Mouse (Mus musculus): Measurements from ENCODE around the gene Btnl6. TPM values are rescaled to one million over a fixed set of nuclear protein-coding genes. Genes with fewer than 3 reads are reported as not detected.
"Not testable (repeated sequence)": the region's sequence is repeated elsewhere in the genome, so short reads cannot be mapped to it uniquely, and the experiment has no call there.

Btnl6 gene
- total RNA-seq, 1 experiment from 2014 or later, result not detected

DNA sequence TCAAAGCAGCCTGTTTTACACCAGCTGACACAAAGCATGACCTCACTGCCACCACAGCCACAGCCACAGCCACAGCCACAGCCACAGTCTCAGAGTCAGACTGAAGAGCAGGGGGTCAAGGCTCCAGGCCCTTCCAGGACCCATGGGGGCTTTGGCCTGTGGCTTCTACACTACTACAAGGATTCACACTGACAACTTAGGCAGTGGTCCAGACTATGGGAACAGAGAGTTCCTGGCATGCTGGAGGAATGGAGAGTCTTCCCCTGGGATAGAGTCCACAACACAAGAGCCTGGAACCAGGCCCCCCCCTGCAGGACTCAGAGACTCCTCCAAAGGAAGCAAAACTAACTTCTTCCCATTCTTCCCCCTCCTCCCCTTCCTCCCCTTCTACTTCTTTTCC is 9.6 kb downstream of the Btnl6 start:
- ATAC-seq (replicated peaks; ENCODE audit: low read depth, poor library complexity, severe bottlenecking), result no peak

- not testable (repeated sequence) for ATAC-seq (replicated peaks; ENCODE audit: low read depth, poor library complexity, severe bottlenecking)
Observed at GRCm38 (mm10) chr17:34497726-34498125, 19.4 kb downstream of the Btnl6 start.

- not testable (repeated sequence) for ATAC-seq (replicated peaks; ENCODE audit: low read depth, poor library complexity, severe bottlenecking)
Observed at GRCm38 (mm10) chr17:34497319-34497718, 19.8 kb downstream of the Btnl6 start.

DNA sequence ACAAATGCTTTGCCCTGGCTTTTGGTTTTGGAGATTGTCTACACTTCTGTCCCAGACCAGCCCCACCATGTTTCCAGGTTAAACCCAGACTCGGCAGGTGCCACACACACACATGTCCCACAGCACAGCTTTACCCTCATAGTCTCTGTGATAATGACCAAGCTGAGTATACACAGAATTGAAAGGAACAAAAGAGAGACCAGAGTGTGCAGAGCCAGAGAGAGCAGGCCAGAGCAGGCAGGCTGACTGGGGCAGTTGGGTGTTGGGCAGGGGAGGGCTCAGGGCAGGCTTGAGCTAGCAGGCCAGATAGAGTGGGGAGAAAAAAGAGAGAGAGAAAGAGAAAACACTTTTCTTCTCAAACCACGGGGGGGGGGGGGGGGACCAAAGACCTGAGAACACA is 20.6 kb downstream of the Btnl6 start:
- no peak for ATAC-seq (replicated peaks; ENCODE audit: low read depth, poor library complexity, severe bottlenecking)

DNA sequence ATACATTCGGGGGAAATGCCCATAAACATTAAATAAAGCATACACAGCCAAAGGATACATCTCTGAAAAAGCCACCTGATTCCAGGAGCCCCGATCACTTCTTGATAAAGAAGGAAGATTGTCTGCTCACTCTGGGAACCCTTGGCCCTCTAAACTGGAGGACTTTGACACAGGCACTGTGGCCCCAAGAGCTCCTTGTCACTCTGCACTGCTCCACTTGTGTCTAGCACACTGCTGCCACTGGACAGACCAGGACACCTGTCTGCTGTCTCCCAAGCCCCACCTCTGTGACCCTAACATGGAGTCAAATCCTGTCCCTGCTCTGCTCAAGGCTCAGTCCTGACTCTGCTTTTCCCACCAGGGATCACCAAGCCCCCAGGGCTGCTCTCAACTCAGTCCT is 22.0 kb downstream of the Btnl6 start:
- not testable (repeated sequence) for ATAC-seq (replicated peaks; ENCODE audit: low read depth, poor library complexity, severe bottlenecking)

- ATAC-seq (replicated peaks; ENCODE audit: low read depth, poor library complexity, severe bottlenecking), result no peak
Observed at GRCm38 (mm10) chr17:34492796-34493195, 24.4 kb downstream of the Btnl6 start.

DNA sequence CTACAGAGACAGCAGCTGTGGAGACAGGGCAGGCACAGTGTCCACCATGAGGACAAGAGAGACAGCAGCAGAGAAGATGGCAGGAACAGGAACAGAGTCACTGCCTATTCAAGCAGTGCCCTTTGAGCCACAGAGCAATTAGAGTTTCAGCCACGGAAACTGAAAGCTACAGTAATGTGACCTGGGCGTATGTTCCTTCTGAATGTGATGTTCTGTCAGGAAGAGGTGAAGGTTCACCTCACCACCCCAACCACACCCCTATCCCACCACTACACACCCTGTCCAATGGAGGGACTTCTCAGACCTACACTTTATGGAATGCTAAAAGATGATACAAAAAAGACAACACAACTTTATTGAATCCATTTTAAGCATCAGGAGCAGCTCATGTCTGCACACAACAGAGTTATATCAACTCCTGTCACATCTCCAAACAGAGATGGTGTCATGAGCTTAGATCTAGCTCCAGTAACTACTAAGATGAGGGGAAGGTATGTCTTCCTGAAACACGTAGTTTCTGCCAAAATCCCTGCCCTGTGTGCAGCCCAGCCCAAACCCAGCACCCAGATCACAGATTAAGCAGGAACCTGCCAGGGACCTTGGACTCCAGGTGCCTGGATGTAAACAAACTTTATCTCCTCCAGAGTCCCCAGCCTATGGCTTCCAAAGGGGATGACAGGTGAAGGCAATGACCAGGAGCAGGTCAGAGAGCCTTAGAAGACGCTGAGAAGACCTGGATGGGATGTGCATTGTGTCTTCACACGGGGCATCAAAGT is 39.7 kb downstream of the Btnl6 start, which contains the start of gene Btnl4:
Gene Btnl4 (minus strand): TSS at position 81 of the 776 bp plus-strand sequence.
- peak; percentile 42; the same call in 1 of the 2 replicates for ATAC-seq (replicated peaks; ENCODE audit: low read depth, poor library complexity, severe bottlenecking)

DNA sequence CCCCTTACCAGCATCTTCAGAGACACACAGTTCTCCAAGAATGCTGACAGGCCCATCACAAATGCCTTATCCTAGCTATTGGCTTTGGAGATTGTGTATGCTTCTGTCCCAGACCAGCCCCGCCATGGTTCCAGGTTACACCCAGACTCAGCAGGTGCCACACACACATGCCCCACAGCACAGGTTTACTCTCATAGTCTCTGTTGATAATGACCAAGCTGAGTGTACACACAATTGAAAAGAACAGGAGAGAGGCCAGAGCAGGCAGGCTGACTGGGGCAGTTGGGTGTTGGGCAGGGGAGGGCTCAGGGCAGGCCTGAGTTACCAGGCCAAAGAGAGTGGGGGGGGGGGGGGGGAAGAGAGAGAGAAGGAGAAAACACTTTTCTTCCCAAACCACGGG is 40.7 kb downstream of the Btnl6 start:
- ATAC-seq (replicated peaks; ENCODE audit: low read depth, poor library complexity, severe bottlenecking), result no peak

GRCm38 (mm10) chr17:34475060-34475459 is 42.1 kb downstream of the Btnl6 start:
- ATAC-seq (replicated peaks; ENCODE audit: low read depth, poor library complexity, severe bottlenecking), result no peak

DNA sequence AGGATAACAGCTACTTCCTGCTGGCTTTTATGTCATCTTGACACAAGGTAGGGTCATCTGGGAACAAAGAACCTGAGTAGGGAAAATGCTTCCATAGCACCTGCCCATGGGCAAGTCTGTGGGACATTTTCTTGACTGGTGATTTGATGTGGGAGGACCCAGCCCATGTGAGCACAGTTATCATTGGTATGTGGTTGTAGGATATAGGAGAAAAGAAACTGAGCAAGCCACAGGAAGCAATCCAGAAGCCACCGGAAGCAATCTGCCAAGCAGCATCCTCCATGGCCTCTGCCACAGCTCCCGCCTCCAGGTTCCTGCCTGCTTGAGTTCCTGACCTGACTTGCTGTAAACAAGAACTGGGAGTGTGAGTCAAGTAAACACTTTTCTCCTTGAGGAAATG is 46.7 kb downstream of the Btnl6 start:
- ATAC-seq (replicated peaks; ENCODE audit: low read depth, poor library complexity, severe bottlenecking), result peak; percentile 78

DNA sequence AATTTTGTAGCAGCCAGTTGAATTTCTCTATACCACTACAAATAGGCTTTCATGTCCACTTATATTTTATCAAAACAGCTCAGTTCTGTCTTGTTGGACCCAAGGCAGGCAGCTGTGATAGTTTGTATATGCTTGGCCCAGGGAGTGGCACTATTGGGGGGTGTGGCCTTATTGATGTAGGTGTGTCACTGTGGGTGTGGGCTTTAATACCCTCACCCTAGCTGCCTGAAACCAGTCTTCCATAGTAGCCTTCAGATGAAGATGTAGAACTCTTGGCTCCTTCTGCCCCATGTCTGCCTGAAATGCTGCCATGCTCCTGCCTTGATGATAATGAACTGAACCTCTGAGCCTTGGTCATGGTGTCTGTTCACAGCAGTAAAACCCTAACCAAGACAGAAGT is 51.2 kb downstream of the Btnl6 start:
- ATAC-seq (replicated peaks; ENCODE audit: low read depth, poor library complexity, severe bottlenecking), result not testable (repeated sequence)

- ATAC-seq (replicated peaks; ENCODE audit: low read depth, poor library complexity, severe bottlenecking), result peak; percentile 19; the same call in 1 of the 2 replicates
Observed at GRCm38 (mm10) chr17:34459255-34459654, 57.9 kb downstream of the Btnl6 start.

Other genes starting within 250 kb of the Btnl6 start
- 17.1 and 26.2 TPM in 2 replicates for gene H2-Aa, start 229.5 kb downstream of the Btnl6 start, total RNA-seq (2017)
- 17.3 and 17.9 TPM in 2 replicates for gene H2-Eb1, start 211.5 kb downstream of the Btnl6 start, total RNA-seq (2017)
- gene H2-Eb2, start 191.7 kb downstream of the Btnl6 start, total RNA-seq (2017), result not detected in 2 replicates
- not detected in 2 replicates for gene Btnl2, start 162.5 kb downstream of the Btnl6 start, total RNA-seq (2017)
- gene Btnl1, start 140.2 kb downstream of the Btnl6 start, total RNA-seq (2017), result not detected in 2 replicates
- gene BC051142, start 118.5 kb downstream of the Btnl6 start, total RNA-seq (2017), result 4.2 and 6.4 TPM in 2 replicates
- gene Btnl4, start 40.0 kb downstream of the Btnl6 start, total RNA-seq (2017), result not detected in 2 replicates
- gene Notch4, start 46.9 kb upstream of the Btnl6 start, total RNA-seq (2017), result 1.5 TPM in 1 of 2 replicates, not detected in the other
- gene Gpsm3, start 72.5 kb upstream of the Btnl6 start, total RNA-seq (2017), result 11.3 and 22.4 TPM in 2 replicates
- gene Pbx2, start 73.9 kb upstream of the Btnl6 start, total RNA-seq (2017), result 22.5 and 29.4 TPM in 2 replicates
- 0.73 and 1.4 TPM in 2 replicates for gene Ager, start 80.5 kb upstream of the Btnl6 start, total RNA-seq (2017)
- gene Rnf5, start 86.3 kb upstream of the Btnl6 start, total RNA-seq (2017), result 13.2 and 14.4 TPM in 2 replicates
- gene Agpat1, start 86.9 kb upstream of the Btnl6 start, total RNA-seq (2017), result 17.8 and 39.7 TPM in 2 replicates
- gene Egfl8, start 98.6 kb upstream of the Btnl6 start, total RNA-seq (2017), result 1.6 and 2.4 TPM in 2 replicates
- 17.4 and 21.2 TPM in 2 replicates for gene Ppt2, start 111.2 kb upstream of the Btnl6 start, total RNA-seq (2017)
- not detected in 2 replicates for gene Prrt1, start 112.2 kb upstream of the Btnl6 start, total RNA-seq (2017)
- 20.6 and 31.6 TPM in 2 replicates for gene Fkbpl, start 127.4 kb upstream of the Btnl6 start, total RNA-seq (2017)
- gene Atf6b, start 129.8 kb upstream of the Btnl6 start, total RNA-seq (2017), result 19.9 and 25.1 TPM in 2 replicates
- gene Tnxb, start 153.2 kb upstream of the Btnl6 start, total RNA-seq (2017), result not detected in 2 replicates
- gene C4b, start 226.5 kb upstream of the Btnl6 start, total RNA-seq (2017), result 0.18 TPM in 1 of 2 replicates, not detected in the other

Measured in common myeloid progenitor, adult 5-6 weeks (primary cell).